Mouse (Mus musculus) 3134 (cell line): ENCODE data around the gene Gm27235.
"Not testable (repeated sequence)": the region's sequence is repeated elsewhere in the genome, so short reads cannot be mapped to it uniquely, and the experiment has no call there.

Source experiments
- DNase-seq: peaks from one replicate; pipeline ENCODE4 v3.0.0-alpha.2; 2011; ENCODE audit warnings: low spot score; ENCODE audit not compliant: insufficient read length; ENCODE audit errors: extremely low read depth

Gene Gm27235

GRCm38 (mm10) chr9:35790001-35790400 is at the start of gene Gm27235, which contains the start of gene D730048I06Rik:
TSS of gene Gm27235 (minus strand) at chr9:35790101.
TSS of gene D730048I06Rik (minus strand) at chr9:35790112.
- no peak for DNase-seq

- DNase-seq: not testable (repeated sequence)
Observed at GRCm38 (mm10) chr9:35817881-35818280, 28.0 kb upstream of the Gm27235 start.

- DNase-seq: no peak
Observed at GRCm38 (mm10) chr9:35798146-35798545, 8.2 kb upstream of the Gm27235 start.

GRCm38 (mm10) chr9:35778009-35778408 is 11.9 kb downstream of the Gm27235 start, which contains the start of gene Gm17727:
TSS of gene Gm17727 (minus strand) at chr9:35778109.
- DNase-seq: no peak

- no peak for DNase-seq
Observed at GRCm38 (mm10) chr9:35756843-35757242, 33.1 kb downstream of the Gm27235 start.

GRCm38 (mm10) chr9:35740749-35741148 is 49.2 kb downstream of the Gm27235 start, which contains the start of gene Gm17677:
TSS of gene Gm17677 (plus strand) at chr9:35741049.
- no peak for DNase-seq
